Mouse (Mus musculus): ENCODE data around the gene Fggy.

Fggy gene

GRCm38 (mm10) chr4:95847219-95847618 is 289.9 kb downstream of the Fggy start:
- no peak for DNase-seq (ENCODE audit: extremely low read depth, insufficient read length, low spot score)

- DNase-seq (ENCODE audit: extremely low read depth, insufficient read length, low spot score) = no peak
Measured at GRCm38 (mm10) chr4:95847664-95848063, 290.4 kb downstream of the Fggy start.

GRCm38 (mm10) chr4:95849497-95849896 is 292.2 kb downstream of the Fggy start:
- no peak for DNase-seq (ENCODE audit: extremely low read depth, insufficient read length, low spot score)

- no peak for DNase-seq (ENCODE audit: extremely low read depth, insufficient read length, low spot score)
Measured at GRCm38 (mm10) chr4:95850044-95850739, 292.9 kb downstream of the Fggy start.

- DNase-seq (ENCODE audit: extremely low read depth, insufficient read length, low spot score) = no peak
Measured at GRCm38 (mm10) chr4:95852257-95852656, 294.9 kb downstream of the Fggy start.

GRCm38 (mm10) chr4:95856008-95856407 is 298.7 kb downstream of the Fggy start:
- no peak for DNase-seq (ENCODE audit: extremely low read depth, insufficient read length, low spot score)

GRCm38 (mm10) chr4:95860601-95861000 is 303.3 kb downstream of the Fggy start:
- DNase-seq (ENCODE audit: extremely low read depth, insufficient read length, low spot score) = no peak

GRCm38 (mm10) chr4:95861074-95861473 is 303.8 kb downstream of the Fggy start:
- DNase-seq (ENCODE audit: extremely low read depth, insufficient read length, low spot score) = no peak

- DNase-seq (ENCODE audit: extremely low read depth, insufficient read length, low spot score) = no peak
Measured at GRCm38 (mm10) chr4:95861741-95862155, 304.4 kb downstream of the Fggy start.

- DNase-seq (ENCODE audit: extremely low read depth, insufficient read length, low spot score) = no peak
Measured at GRCm38 (mm10) chr4:95862276-95862675, 305.0 kb downstream of the Fggy start.

- DNase-seq (ENCODE audit: extremely low read depth, insufficient read length, low spot score) = no peak
Measured at GRCm38 (mm10) chr4:95862781-95863499, 305.6 kb downstream of the Fggy start.

- DNase-seq (ENCODE audit: extremely low read depth, insufficient read length, low spot score) = no peak
Measured at GRCm38 (mm10) chr4:95863500-95863803, 306.1 kb downstream of the Fggy start.

- DNase-seq (ENCODE audit: extremely low read depth, insufficient read length, low spot score) = peak; percentile 7
Measured at GRCm38 (mm10) chr4:95865251-95865650, 307.9 kb downstream of the Fggy start.

- DNase-seq (ENCODE audit: extremely low read depth, insufficient read length, low spot score) = no peak
Measured at GRCm38 (mm10) chr4:95865882-95866281, 308.6 kb downstream of the Fggy start.

- no peak for DNase-seq (ENCODE audit: extremely low read depth, insufficient read length, low spot score)
Measured at GRCm38 (mm10) chr4:95867103-95867502, 309.8 kb downstream of the Fggy start.

- DNase-seq (ENCODE audit: extremely low read depth, insufficient read length, low spot score) = no peak
Measured at GRCm38 (mm10) chr4:95868348-95868747, 311.0 kb downstream of the Fggy start.

- DNase-seq (ENCODE audit: extremely low read depth, insufficient read length, low spot score) = peak; percentile 7
Measured at GRCm38 (mm10) chr4:95871216-95871881, 314.0 kb downstream of the Fggy start.

GRCm38 (mm10) chr4:95875896-95876295 is 318.6 kb downstream of the Fggy start:
- no peak for DNase-seq (ENCODE audit: extremely low read depth, insufficient read length, low spot score)

- DNase-seq (ENCODE audit: extremely low read depth, insufficient read length, low spot score) = no peak
Measured at GRCm38 (mm10) chr4:95877436-95877835, 320.1 kb downstream of the Fggy start.

GRCm38 (mm10) chr4:95881751-95882350 is 324.5 kb downstream of the Fggy start:
- DNase-seq (ENCODE audit: extremely low read depth, insufficient read length, low spot score) = no peak
